Mouse (Mus musculus): ENCODE data around the gene Zfp318.
A peak's percentile ranks its signal among the peaks of the same experiment; 100 is the strongest.

Zfp318 gene

GRCm38 (mm10) chr17:46383294-46384060, at the start of gene Zfp318:
Zfp318 (plus strand) TSS chr17:46383731.
- peak; percentile 94 for DNase-seq (ENCODE audit: low read depth, low spot score)

GRCm38 (mm10) chr17:46336475-46336874, 47.1 kb upstream of the Zfp318 start:
- DNase-seq (ENCODE audit: low read depth, low spot score), result peak; percentile 65

- no peak for DNase-seq (ENCODE audit: low read depth, low spot score)
Observed at GRCm38 (mm10) chr17:46341208-46341607, 42.3 kb upstream of the Zfp318 start.

- DNase-seq (ENCODE audit: low read depth, low spot score), result no peak
Observed at GRCm38 (mm10) chr17:46351026-46351700, 32.4 kb upstream of the Zfp318 start.

- peak; percentile 77 for DNase-seq (ENCODE audit: low read depth, low spot score)
Observed at GRCm38 (mm10) chr17:46371783-46372182, 11.7 kb upstream of the Zfp318 start.

GRCm38 (mm10) chr17:46378564-46378963, 5.0 kb upstream of the Zfp318 start:
- DNase-seq (ENCODE audit: low read depth, low spot score), result no peak

GRCm38 (mm10) chr17:46384061-46384801, 700 bp downstream of the Zfp318 start:
- peak; percentile 33 for DNase-seq (ENCODE audit: low read depth, low spot score)

- DNase-seq (ENCODE audit: low read depth, low spot score), result no peak
Observed at GRCm38 (mm10) chr17:46388200-46388599, 4.7 kb downstream of the Zfp318 start.

GRCm38 (mm10) chr17:46393012-46393411, 9.5 kb downstream of the Zfp318 start:
- DNase-seq (ENCODE audit: low read depth, low spot score), result peak; percentile 46

- no peak for DNase-seq (ENCODE audit: low read depth, low spot score)
Observed at GRCm38 (mm10) chr17:46394631-46395030, 11.1 kb downstream of the Zfp318 start.

- DNase-seq (ENCODE audit: low read depth, low spot score), result peak; percentile 29
Observed at GRCm38 (mm10) chr17:46408478-46408877, 24.9 kb downstream of the Zfp318 start.

- no peak for DNase-seq (ENCODE audit: low read depth, low spot score)
Observed at GRCm38 (mm10) chr17:46418628-46419027, 35.1 kb downstream of the Zfp318 start.

GRCm38 (mm10) chr17:46419717-46420116, 36.2 kb downstream of the Zfp318 start:
- DNase-seq (ENCODE audit: low read depth, low spot score), result peak; percentile 41

GRCm38 (mm10) chr17:46426496-46426895, 43.0 kb downstream of the Zfp318 start:
- DNase-seq (ENCODE audit: low read depth, low spot score), result no peak

- DNase-seq (ENCODE audit: low read depth, low spot score), result peak; percentile 64
Observed at GRCm38 (mm10) chr17:46428761-46429414, 45.4 kb downstream of the Zfp318 start, which contains the start of gene Crip3. Crip3 (plus strand) TSS chr17:46428926.

- peak; percentile 66 for DNase-seq (ENCODE audit: low read depth, low spot score)
Observed at GRCm38 (mm10) chr17:46433627-46434026, 50.1 kb downstream of the Zfp318 start.

- no peak for DNase-seq (ENCODE audit: low read depth, low spot score)
Observed at GRCm38 (mm10) chr17:46436672-46437366, 53.3 kb downstream of the Zfp318 start.

- peak; percentile 52 for DNase-seq (ENCODE audit: low read depth, low spot score)
Observed at GRCm38 (mm10) chr17:46438298-46438873, 54.9 kb downstream of the Zfp318 start, which contains the start of gene Slc22a7. Slc22a7 (minus strand) TSS chr17:46438457.

GRCm38 (mm10) chr17:46439176-46439575, 55.6 kb downstream of the Zfp318 start:
- DNase-seq (ENCODE audit: low read depth, low spot score), result no peak

- DNase-seq (ENCODE audit: low read depth, low spot score), result no peak
Observed at GRCm38 (mm10) chr17:46444839-46445579, 61.5 kb downstream of the Zfp318 start.
